Mouse (Mus musculus): Measurements from ENCODE around the gene Insl3.

Insl3 gene

GRCm38 (mm10) chr8:71689028-71689427 is at the start of gene Insl3:
Insl3 (plus strand) TSS chr8:71689214.
- no peak for DNase-seq (ENCODE audit: low spot score in 2 of 2)

DNA sequence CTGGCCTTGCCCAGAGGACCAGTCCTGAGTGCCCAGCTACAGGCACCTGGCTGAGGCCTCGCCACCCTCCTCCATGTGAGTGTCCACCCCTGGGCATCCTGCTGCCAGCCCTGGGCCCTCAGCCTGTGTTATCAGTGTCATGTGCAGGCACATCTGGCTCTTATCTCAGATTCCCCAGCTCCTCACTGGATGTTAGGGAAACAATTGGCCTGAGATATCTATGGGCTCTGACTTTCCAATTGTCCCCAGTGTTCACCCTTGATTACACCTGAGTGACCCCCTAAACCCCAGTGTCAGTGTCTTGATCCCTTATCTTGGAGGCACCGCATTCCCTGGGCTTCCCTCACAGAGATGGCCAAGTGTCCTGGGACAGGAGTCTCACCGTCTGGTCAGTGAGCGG is 49.7 kb upstream of the Insl3 start:
- no peak for DNase-seq (ENCODE audit: low spot score in 2 of 2)

- no peak for DNase-seq (ENCODE audit: low spot score in 2 of 2)
Measured at GRCm38 (mm10) chr8:71645510-71645909, 43.5 kb upstream of the Insl3 start.

DNA sequence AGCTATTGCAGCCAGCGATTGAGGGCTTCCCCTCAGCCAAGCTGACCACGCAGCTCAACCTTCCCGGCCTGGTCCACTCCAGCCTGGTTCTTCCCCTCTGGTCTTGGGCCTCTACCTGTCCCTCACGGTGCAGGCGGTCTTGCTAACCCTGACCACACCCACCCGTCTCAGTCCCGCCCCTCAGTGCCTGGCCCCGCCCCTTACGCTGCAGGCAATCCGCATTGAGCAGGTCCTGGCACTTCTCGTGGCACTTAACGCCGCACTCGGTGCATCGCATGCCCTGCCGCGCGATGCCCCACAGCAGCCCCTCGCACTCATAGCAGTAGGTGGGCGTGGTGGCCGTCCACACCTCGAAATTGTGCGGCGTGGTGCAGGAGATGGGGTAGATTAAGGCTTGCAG is 34.4 kb upstream of the Insl3 start:
- peak in 1 of 2 experiments; percentile 32 for DNase-seq (ENCODE audit: low spot score in 2 of 2)

GRCm38 (mm10) chr8:71657816-71658215 is 31.2 kb upstream of the Insl3 start:
- no peak for DNase-seq (ENCODE audit: low spot score in 2 of 2)

GRCm38 (mm10) chr8:71658515-71659049 is 30.4 kb upstream of the Insl3 start:
- DNase-seq (ENCODE audit: low spot score in 2 of 2): no peak

- no peak for DNase-seq (ENCODE audit: low spot score in 2 of 2)
Measured at GRCm38 (mm10) chr8:71659751-71660150, 29.3 kb upstream of the Insl3 start.

DNA sequence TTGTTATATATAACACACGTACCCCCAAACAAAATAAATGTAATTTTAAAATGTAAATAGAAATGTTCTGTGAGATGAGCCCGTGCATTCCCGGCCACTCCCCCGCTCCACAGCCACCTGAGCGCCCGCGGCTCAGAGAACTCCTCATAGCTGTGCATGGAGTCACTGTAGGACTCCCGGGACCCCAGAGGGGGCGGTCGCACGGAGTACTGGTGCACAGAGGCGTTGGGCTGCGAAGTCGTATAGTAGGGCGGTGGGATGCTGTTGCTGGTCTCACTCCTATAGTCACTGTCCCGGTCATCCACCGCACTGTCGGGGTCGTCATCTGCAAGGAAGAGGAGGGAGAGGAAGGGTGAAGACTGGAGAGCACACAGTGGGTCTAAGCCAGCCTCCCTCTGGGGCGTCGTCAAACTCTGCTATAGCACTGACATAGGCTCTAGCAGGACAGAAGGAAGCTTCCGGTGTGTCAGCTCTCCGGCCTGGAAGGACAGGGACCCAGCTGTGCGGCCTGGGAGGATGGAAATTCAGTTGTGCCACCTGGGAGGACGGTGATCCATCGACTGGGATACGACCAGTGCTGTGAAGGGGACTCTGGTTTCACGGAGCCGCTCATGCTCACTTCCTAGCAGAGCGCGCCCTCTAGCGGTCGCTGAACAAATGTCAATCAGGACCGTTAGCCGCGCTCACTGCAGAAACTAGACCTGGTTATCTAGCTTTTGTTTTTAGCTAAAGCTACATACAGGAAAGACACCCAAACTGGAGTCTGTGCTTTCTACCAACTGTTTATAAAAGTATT is 28.5 kb upstream of the Insl3 start:
- peak; percentile 62 to 65 for DNase-seq (ENCODE audit: low spot score in 2 of 2)

GRCm38 (mm10) chr8:71665331-71666130 is 23.5 kb upstream of the Insl3 start:
- peak; percentile 50 to 51 for DNase-seq (ENCODE audit: low spot score in 2 of 2)

DNA sequence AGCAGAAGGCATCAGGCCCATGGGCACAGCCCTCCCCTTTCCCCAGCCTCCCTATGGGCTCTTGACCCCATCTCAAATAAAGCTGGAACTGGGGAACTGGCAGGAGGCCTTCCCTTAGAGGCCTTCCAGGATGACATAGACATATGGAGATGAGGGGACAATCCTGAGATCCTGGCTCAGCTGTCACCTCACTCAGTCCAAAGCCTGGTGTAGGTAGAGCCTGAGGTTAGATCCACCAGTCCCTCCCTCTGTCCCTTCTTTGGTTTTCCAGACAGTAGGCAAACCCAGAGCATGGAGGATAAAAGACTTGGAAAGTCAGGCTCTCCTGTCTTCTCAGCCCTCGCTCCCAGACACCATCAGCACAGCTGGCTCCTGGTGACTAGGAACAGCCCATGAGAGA is 22.2 kb upstream of the Insl3 start:
- DNase-seq (ENCODE audit: low spot score in 2 of 2): no peak

- no peak for DNase-seq (ENCODE audit: low spot score in 2 of 2)
Measured at GRCm38 (mm10) chr8:71667256-71667655, 21.8 kb upstream of the Insl3 start.

DNA sequence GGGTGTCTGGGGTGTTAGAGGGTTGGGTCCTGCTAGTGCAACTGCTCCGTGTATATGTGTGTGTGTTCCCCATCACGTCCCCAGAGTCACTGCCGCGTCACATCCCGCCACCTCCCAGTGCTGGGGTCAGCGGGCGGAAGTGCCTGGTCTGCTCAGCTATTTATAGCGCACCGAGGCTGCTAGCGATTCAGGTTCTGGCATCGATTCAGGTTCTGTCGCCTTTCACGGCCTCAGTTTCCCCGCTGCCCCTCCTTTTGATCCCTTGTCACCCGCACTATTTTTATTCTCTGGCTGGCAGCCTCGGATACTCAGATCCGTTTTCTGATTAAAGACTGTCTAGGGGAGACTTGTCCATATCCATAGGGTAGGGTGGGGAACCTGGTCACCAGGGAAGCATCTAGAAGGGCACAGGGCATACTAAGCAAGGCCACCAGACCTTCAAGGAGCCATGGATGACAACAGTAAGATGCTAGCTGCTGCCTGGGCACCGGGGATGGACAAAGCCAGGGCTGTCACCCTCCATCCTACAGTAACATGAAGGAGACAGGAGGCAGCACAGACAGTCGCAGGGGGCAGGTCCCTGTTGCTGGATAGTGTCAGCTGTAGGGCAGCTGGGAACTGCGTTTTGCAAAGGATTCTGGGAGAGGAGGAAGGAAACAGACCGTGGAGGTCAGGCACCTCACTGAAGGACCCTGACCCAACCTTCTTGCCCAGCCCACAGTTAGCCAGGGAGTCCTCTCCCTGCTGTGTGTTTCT is 20.6 kb upstream of the Insl3 start:
- DNase-seq (ENCODE audit: low spot score in 2 of 2): no peak

- DNase-seq (ENCODE audit: low spot score in 2 of 2): no peak
Measured at GRCm38 (mm10) chr8:71670198-71670597, 18.8 kb upstream of the Insl3 start.

- DNase-seq (ENCODE audit: low spot score in 2 of 2): no peak
Measured at GRCm38 (mm10) chr8:71670621-71671548, 18.1 kb upstream of the Insl3 start.

- DNase-seq (ENCODE audit: low spot score in 2 of 2): peak; percentile 78 to 89
Measured at GRCm38 (mm10) chr8:71671549-71671965, 17.5 kb upstream of the Insl3 start, which contains the start of gene Unc13a. Unc13a (minus strand) TSS chr8:71671757.

- DNase-seq (ENCODE audit: low spot score in 2 of 2): no peak
Measured at GRCm38 (mm10) chr8:71672168-71672735, 16.8 kb upstream of the Insl3 start.

DNA sequence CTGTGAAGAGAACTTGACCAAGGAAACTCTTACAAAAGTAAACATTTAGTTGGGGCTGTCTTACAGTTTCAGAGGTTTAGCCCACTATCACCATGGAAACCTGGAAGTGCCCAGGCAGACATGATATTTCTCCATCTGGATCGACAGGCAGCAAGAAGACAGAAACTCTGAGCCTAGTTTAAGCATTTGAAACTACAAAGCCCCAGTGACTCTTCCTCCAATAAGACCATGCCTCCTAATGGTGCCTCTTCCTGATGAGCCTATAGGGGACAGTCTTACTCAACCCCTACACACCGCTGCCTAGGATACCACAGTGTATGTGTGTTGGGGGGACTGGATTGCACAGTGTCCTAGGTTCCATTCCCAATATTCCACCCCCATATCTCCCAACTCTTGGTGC is 14.9 kb upstream of the Insl3 start:
- no peak for DNase-seq (ENCODE audit: low spot score in 2 of 2)

DNA sequence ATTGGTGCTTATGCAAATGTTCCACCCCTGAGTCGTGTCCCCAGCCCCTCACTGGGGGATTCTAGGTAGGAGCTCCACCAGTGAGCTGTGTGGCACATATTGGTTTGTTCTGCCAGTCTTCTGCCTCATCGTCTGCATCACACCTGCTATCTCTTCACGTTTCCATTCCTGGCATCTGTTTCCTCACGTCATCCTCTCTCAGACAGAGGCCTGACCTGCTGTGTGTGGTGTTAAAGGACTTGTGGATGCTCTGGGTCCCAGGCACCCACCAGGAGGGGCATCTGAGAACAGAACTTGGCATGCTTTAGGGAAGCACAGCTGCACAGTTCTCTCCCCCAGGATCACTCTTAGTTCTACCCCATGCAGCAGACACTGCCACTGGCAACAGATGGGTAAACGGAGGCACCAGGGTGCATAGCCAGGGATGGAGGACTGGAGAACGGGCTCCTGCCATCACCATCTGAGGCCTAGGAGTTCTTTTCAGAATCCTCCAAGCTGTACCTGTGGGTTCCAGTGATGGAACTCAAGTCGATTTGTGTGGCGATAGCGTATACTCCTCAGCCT is 13.5 kb upstream of the Insl3 start:
- no peak for DNase-seq (ENCODE audit: low spot score in 2 of 2)

- DNase-seq (ENCODE audit: low spot score in 2 of 2): peak; percentile 63 to 73
Measured at GRCm38 (mm10) chr8:71676020-71676741, 12.8 kb upstream of the Insl3 start, which contains the start of gene Jak3. Jak3 (plus strand) TSS chr8:71676296.
